Mouse (Mus musculus) embryonic facial prominence, embryonic 11.5 days (tissue): ENCODE results near the gene Foxj3. TPM values are rescaled to one million over a fixed set of nuclear protein-coding genes. Genes with fewer than 3 reads are reported as not detected.
A peak's percentile ranks its signal among the peaks of the same experiment; 100 is the strongest.

Experiments
- ATAC-seq: fragments of 200-750 bp; cut with Nextera tagmentation; replicated peaks from 2 replicates; pipeline ENCODE4 v1.8.0; 2017; ENCODE audit warnings: low read depth; ENCODE audit not compliant: insufficient number of reproducible peaks, low FRiP score, low TSS enrichment
- DNase-seq: peaks from one replicate; pipeline ENCODE4 v3.0.0-alpha.2; 2015; ENCODE audit warnings: low spot score
- H3K27ac ChIP-seq: fragments of 300-500 bp; sonication (generic); replicated peaks from 2 replicates; pipeline ENCODE4 v1.5.1; 2014; ENCODE audit warnings: mild to moderate bottlenecking, low read depth, low read length, control low read depth
- H3K27me3 ChIP-seq: fragments of 300-500 bp; sonication (generic); 2 replicates; pipeline ENCODE4 v1.6.1; 2014; ENCODE audit warnings: mild to moderate bottlenecking, low read length, moderate library complexity, mixed read lengths; ENCODE audit not compliant: control insufficient read depth, insufficient read depth
- H3K36me3 ChIP-seq: fragments of 300-500 bp; sonication (generic); replicated peaks from 2 replicates; pipeline ENCODE4 v1.6.1; 2014; ENCODE audit warnings: low read depth, mild to moderate bottlenecking, low read length, moderate library complexity, mixed read lengths; ENCODE audit not compliant: control insufficient read depth, insufficient read depth
- H3K4me1 ChIP-seq: fragments of 300-500 bp; sonication (generic); 2 replicates; pipeline ENCODE4 v1.6.1; 2014; ENCODE audit warnings: low read length, mixed read lengths; ENCODE audit not compliant: control insufficient read depth, insufficient read depth
- H3K4me2 ChIP-seq: fragments of 300-500 bp; sonication (generic); 2 replicates; pipeline ENCODE4 v1.6.1; 2014; ENCODE audit warnings: low read depth, mild to moderate bottlenecking, control low read depth, low read length, moderate library complexity
- H3K4me3 ChIP-seq: fragments of 300-500 bp; sonication (generic); 2 replicates; pipeline ENCODE4 v1.5.1; 2014; ENCODE audit warnings: low read depth, low read length, control low read depth
- H3K9ac ChIP-seq: fragments of 300-500 bp; sonication (generic); replicated peaks from 2 replicates; pipeline ENCODE4 v1.6.1; 2014; ENCODE audit warnings: mild to moderate bottlenecking, control low read depth, low read length
- H3K9me3 ChIP-seq: fragments of 300-500 bp; sonication (generic); replicated peaks from 2 replicates; pipeline ENCODE4 v1.6.1; 2016; ENCODE audit warnings: mild to moderate bottlenecking, low read length, inconsistent platforms, mixed read lengths; ENCODE audit not compliant: control insufficient read depth
- WGBS: fragments of 180-500 bp; shearing (Covaris S2); extraction: QIAGEN DNeasy Blood & Tissue Kit; methylation state at CpG from one replicate; pipeline ENCODE4 v1.1.7; 2014; 5-methylcytosine and 5-hydroxymethylcytosine counted together
- polyA plus RNA-seq: library from polyadenylated mRNA; unstranded; fragments of >200 nt; fragmentation: Nextera tagmentation; extraction: Ambion mirVana; gene quantifications from 2 replicates; pipeline ENCODE4 v1.2.1, GENCODE M21; 2014

The Foxj3 gene
- polyA plus RNA-seq, 1 experiment from 2014 or later = 30.9 TPM

DNA sequence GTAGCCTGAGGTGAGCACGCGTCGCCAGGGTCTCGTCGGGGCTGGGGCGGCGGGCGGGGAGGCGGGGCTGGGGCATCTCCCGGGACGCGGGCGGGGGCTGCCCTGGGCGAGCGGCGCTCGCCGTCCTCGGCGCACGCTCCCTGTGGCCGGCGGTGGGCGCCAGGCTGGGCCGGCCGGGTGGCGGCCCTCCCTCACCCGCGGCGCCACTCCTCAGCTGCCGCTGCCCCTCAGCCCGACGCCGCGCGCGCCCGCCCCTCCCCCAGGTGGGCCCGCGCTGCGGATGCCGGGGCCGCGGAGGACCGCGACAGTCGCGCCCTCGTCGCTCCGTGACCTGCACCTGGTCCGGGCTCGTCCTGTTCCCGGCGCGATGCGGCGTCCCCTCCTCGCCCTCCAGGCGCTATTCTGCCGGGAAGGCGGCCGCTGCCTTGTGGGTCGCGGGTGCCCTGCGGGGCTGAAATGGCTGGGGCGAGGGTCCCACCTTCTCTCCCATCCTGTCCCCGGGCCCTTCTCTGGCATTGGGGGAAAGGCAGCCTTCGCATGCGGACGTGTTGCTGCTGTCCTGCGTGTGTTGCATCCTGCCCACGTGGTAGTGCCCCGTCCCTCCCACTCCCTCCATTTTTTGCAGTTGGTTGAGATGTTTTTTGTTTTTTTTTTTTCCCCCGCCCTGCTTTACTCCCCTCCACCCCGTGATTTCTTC, 3.2 kb downstream of the Foxj3 start:
- WGBS = under 1% methylated on average over 45 of the region's 76 CpGs
- H3K4me1 ChIP-seq = no peaks in the 10 kb centered on the region; the same call in 1 of the 2 replicates
- ATAC-seq (peak; percentile 42), DNase-seq (peak; percentile 59)
- peak overlapping the region; percentile 95 for H3K27ac ChIP-seq
- H3K27me3 ChIP-seq = no peaks in the 10 kb centered on the region
- peak overlapping the region; percentile 97 for H3K4me3 ChIP-seq
- peak overlapping the region; percentile 74 for H3K4me2 ChIP-seq
- peak overlapping the region; percentile 87 for H3K9ac ChIP-seq
- no peaks in the 10 kb centered on the region for H3K9me3 ChIP-seq
- H3K36me3 ChIP-seq = no peaks in the 10 kb centered on the region

DNA sequence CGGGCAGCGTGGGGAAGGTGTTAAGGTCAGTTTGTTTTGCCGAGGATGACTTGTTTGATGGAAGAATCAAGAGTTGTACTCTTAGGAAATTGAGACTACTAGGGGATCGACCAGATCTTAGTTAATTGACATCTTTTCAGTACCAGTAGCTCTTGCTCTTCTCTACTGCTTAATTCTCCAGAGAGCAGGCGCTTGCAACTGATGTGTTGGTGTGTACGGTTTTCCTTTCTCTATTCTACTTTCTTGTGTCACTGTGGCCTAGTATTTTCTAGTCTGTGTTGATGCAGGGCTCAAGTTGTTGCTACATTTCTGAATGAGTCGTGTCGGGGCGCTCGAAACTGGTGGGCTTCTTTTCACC, 3.7 kb downstream of the Foxj3 start:
- Histone ChIP-seq H3K9ac (peak overlapping the region; percentile 87), H3K4me2 (peak overlapping the region; percentile 74), H3K36me3 (no peaks in the 10 kb centered on the region), H3K4me3 (peak overlapping the region; percentile 97), H3K27me3 (no peaks in the 10 kb centered on the region), H3K27ac (peak overlapping the region; percentile 95; the same call in 1 of the 2 replicates), H3K9me3 (no peaks in the 10 kb centered on the region), H3K4me1 (no peaks in the 10 kb centered on the region; the same call in 1 of the 2 replicates)
- DNase-seq = no peak
- WGBS = 5% methylated on average over 10 of the region's 10 CpGs
- ATAC-seq = no peak

DNA sequence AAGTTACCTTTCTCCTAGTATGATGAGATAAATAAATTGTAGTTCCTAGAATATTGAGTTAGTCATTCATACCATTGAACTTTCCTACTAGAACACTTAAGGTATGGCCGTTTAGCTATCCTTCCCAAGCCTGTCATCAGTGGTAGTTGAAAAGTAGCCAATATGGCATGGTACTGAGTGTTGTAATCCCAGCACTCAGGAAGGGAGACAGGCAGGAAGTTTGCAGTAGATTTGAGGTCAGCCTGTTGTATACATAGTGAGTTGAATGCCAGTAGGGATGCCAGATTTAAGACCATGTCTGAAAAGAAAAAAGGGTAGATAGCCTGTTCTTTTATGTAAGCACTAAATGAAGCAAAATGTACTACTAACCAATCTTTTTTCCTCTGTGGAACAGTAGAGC, 14.1 kb downstream of the Foxj3 start:
- Histone ChIP-seq H3K27ac (no peak overlapping the region), H3K27me3 (no peaks in the 10 kb centered on the region), H3K36me3 (no peaks in the 10 kb centered on the region), H3K4me2 (no peak overlapping the region), H3K4me1 (no peaks in the 10 kb centered on the region), H3K4me3 (no peak overlapping the region), H3K9me3 (no peaks in the 10 kb centered on the region), H3K9ac (no peak overlapping the region)
- WGBS = 95% methylated on average over 1 of the region's 1 CpGs
- DNase-seq = no peak
- no peak for ATAC-seq

DNA sequence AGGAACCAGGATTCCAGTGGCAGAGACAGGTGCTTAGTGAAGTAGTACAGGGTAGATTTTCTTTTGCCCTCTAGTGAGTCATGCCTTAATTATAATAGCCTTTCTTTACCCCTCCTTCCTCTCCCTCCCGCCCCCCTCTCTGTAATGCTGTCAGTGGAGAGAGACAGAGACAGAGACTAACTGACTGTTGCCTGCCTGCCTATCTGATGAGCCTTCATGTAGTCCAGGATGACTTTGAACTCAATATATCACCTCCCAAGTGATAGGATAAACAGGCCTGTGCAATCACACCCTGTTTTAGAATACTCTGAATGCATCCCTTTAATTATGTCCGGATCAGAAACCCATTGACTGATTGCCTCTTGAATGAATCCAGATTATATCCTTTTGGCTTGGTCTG, 18.7 kb downstream of the Foxj3 start:
- H3K36me3 ChIP-seq = no peaks in the 10 kb centered on the region
- no peak overlapping the region for H3K27ac ChIP-seq
- no peak for ATAC-seq
- H3K27me3 ChIP-seq = no peaks in the 10 kb centered on the region
- no peak overlapping the region for H3K4me2 ChIP-seq
- no peak overlapping the region for H3K9ac ChIP-seq
- no peaks in the 10 kb centered on the region for H3K4me1 ChIP-seq
- no peak for DNase-seq
- H3K4me3 ChIP-seq = no peak overlapping the region
- no peaks in the 10 kb centered on the region for H3K9me3 ChIP-seq
- 63% methylated on average over 2 of the region's 2 CpGs for WGBS

DNA sequence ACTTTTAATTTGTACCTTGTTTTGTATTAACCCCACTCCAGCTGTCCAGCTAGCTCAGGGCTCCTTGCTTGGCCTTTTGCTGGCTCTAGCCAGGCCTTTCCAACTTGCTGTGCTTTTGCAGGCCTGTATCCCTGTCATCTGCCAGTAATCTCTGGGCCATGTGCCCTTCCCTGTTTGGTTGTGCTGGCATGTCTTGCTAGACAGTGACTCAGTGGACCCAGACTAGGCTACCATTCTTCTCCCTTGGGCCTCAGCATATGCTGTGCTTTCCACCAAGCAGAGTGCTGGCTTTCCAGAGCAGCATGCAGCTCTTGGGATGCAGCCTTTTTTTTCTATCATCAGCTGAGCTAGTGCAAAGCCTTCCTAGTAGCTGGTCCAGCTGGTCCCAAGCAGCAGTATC, 26.3 kb downstream of the Foxj3 start:
- Histone ChIP-seq H3K4me3 (no peak overlapping the region), H3K4me1 (no peaks in the 10 kb centered on the region), H3K9ac (no peak overlapping the region), H3K9me3 (no peaks in the 10 kb centered on the region), H3K4me2 (no peak overlapping the region), H3K27me3 (no peaks in the 10 kb centered on the region), H3K36me3 (no peaks in the 10 kb centered on the region; the same call in 1 of the 2 replicates), H3K27ac (no peak overlapping the region)
- DNase-seq = no peak
- no peak for ATAC-seq

DNA sequence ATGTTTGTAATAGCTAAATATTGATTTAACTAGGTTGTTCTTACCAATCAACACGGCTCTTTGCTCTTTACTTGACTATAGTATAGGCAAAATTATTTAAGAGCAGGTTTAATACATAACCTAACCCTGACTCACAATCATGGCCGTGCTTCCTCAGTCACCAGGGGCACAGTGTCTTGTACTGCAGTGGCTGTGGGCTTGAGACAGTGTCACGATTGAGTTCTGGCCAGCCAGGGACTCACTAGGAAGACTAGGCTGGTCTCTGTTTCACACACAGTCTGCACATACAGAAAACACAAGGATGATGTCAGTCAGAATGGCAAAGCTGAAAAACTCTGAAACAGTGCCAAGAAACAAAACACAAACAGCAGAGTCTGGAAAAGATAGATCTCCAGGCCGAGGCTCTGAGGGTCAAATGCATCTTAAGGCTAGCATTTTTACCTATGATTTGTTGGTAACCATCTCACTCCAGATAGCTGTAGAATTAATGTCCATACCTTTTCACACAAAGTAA, 29.6 kb downstream of the Foxj3 start:
- H3K27ac ChIP-seq = no peak overlapping the region
- 90% methylated on average over 4 of the region's 4 CpGs for WGBS
- no peak for ATAC-seq

DNA sequence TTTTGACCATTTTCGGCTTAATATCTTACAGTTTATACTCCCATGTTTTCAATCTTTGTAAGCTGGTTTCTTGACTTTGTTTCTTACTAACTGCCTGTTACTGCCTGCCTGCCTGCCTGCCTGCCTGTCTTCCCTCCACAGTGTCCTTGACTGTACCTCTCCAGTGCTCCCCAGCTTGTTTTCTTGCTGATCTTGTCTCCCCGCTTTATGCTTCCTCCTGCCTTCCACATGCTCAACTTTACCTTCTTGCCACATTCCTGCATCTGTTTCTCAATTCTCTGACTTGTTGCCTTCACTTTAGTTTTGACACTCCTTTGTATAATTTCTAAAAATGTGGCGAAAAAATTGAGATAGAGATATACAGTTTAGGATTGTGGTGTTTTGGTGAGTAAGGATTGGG, 35.9 kb downstream of the Foxj3 start:
- WGBS = 88% methylated on average over 3 of the region's 3 CpGs
- ATAC-seq = no peak
- H3K4me1 ChIP-seq = no peaks in the 10 kb centered on the region

More for the DNA sequence above, 29.6 kb downstream of the Foxj3 start:
- H3K27me3 ChIP-seq = no peaks in the 10 kb centered on the region
- H3K9ac ChIP-seq = no peak overlapping the region
- no peak for DNase-seq
- no peaks in the 10 kb centered on the region; the same call in 1 of the 2 replicates for H3K36me3 ChIP-seq
- no peak overlapping the region for H3K4me3 ChIP-seq
- H3K9me3 ChIP-seq = no peaks in the 10 kb centered on the region
- H3K4me1 ChIP-seq = no peaks in the 10 kb centered on the region
- no peak overlapping the region for H3K4me2 ChIP-seq

DNA sequence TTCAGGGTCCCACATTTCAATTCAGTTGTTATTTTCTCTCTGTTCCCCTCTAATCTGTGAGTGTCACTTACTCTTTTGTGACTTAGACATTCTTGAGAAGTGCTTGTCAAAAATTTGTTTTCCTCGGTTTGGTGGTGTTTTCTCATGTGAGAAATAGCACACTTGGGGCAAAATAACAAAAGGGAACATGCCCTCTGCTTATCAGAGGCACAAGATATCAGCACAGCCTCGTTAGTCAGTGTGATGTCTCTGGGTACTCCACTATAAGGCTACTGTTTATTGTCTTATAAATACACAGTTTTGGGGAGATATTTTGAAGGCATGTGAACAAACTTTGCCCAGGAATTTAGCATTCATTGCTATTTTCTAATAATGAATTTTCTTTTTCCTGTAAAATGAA, 37.7 kb downstream of the Foxj3 start:
- no peak for ATAC-seq

More for the DNA sequence above, 35.9 kb downstream of the Foxj3 start:
- Histone ChIP-seq H3K9me3 (no peaks in the 10 kb centered on the region), H3K4me2 (no peak overlapping the region), H3K9ac (no peak overlapping the region), H3K27ac (no peak overlapping the region), H3K27me3 (no peaks in the 10 kb centered on the region), H3K36me3 (no peaks in the 10 kb centered on the region), H3K4me3 (no peak overlapping the region)
- DNase-seq = no peak

More for the DNA sequence above, 37.7 kb downstream of the Foxj3 start:
- no peak for DNase-seq
- Histone ChIP-seq H3K4me1 (no peaks in the 10 kb centered on the region), H3K27me3 (no peaks in the 10 kb centered on the region), H3K36me3 (no peaks in the 10 kb centered on the region), H3K4me3 (no peak overlapping the region), H3K27ac (no peak overlapping the region), H3K4me2 (no peak overlapping the region), H3K9ac (no peak overlapping the region), H3K9me3 (no peaks in the 10 kb centered on the region)
- 81% methylated on average over 2 of the region's 2 CpGs for WGBS
